Mouse (Mus musculus): ENCODE measurements around the gene Eng. TPM values are rescaled to one million over a fixed set of nuclear protein-coding genes. Genes with fewer than 3 reads are reported as not detected.

Eng gene
- total and polyA plus RNA-seq, 3 experiments = 0.08 to 0.47 (median 0.13) TPM

GRCm38 (mm10) chr2:32689420-32689819, 43.0 kb downstream of the Eng start:
- H3K79me2 ChIP-seq (replicated peaks; ENCODE audit: control insufficient read depth, extremely low read depth, insufficient read depth, poor library complexity, severe bottlenecking) = peaks cover 11% of the 10 kb centered on the region; the same call in 1 of the 2 replicates
- no peaks in the 10 kb centered on the region for H3K27me3 ChIP-seq (replicated peaks)
- in situ Hi-C loops (cut with MboI; ENCODE audit: low pct_ligation_motif_present, low pct_unique_long_range_greater_than_20kb, low sequenced_read_pairs) = no loop called here
- peak; percentile 95 for DNase-seq (ENCODE audit: extremely low read depth)
- no peak overlapping the region for H3K4me3 ChIP-seq (replicated peaks in 1 of 3; ENCODE audit: low read depth in 2 of 3, low read length in 2 of 3, poor library complexity in 1 of 3)
- H3K4me2 ChIP-seq (ENCODE audit: insufficient read depth, low read depth, poor library complexity, severe bottlenecking) = no peak overlapping the region
- H3K9me3 ChIP-seq (replicated peaks; ENCODE audit: low read length) = no peaks in the 10 kb centered on the region
- peak; percentile 98 for TF ChIP-seq MAZ (IDR thresholded peaks at IDR 0.05; ENCODE audit: low read depth, low read length)
- TF ChIP-seq E2F4 (IDR thresholded peaks at IDR 0.05; ENCODE audit: insufficient replicate concordance, low read depth, low read length) = no peak
- TF ChIP-seq RAD21 (IDR thresholded peaks at IDR 0.05; ENCODE audit: low read depth, low read length) = peak; percentile 93
- TF ChIP-seq UBTF (IDR thresholded peaks at IDR 0.05; ENCODE audit: low read depth, low read length) = no peak
- TF ChIP-seq CTCF (conservative IDR thresholded peaks at IDR 0.05 in 1 of 2, IDR thresholded peaks at IDR 0.05 in 1 of 2; ENCODE audit: low read depth in 2 of 2, low read length in 2 of 2) = peak; percentile 99 to 100
- no peak for TF ChIP-seq RCOR1 (conservative IDR thresholded peaks at IDR 0.05; ENCODE audit: low read depth, low read length)
- peak; percentile 99 for TF ChIP-seq SMC3 (IDR thresholded peaks at IDR 0.05; ENCODE audit: low read depth, low read length)
- no peak for TF ChIP-seq MXI1 (IDR thresholded peaks at IDR 0.05; ENCODE audit: low read depth, low read length)
- no peak for TF ChIP-seq ZMIZ1 (IDR thresholded peaks at IDR 0.05; ENCODE audit: low read depth, low read length)
- no peak for TF ChIP-seq ZKSCAN1 (IDR thresholded peaks at IDR 0.05; ENCODE audit: borderline replicate concordance, low read depth, low read length)
- 0 out of 2 replicates have a peak, but pooled peaks have one; percentile 20 for TF ChIP-seq JUND (conservative IDR thresholded peaks at IDR 0.05; ENCODE audit: low read depth, low read length)
- no peak for TF ChIP-seq GABPA (IDR thresholded peaks at IDR 0.05; ENCODE audit: insufficient replicate concordance, low read depth, low read length)
- TF ChIP-seq TBP (conservative IDR thresholded peaks at IDR 0.05; ENCODE audit: low read depth, low read length) = no peak
- no peak; the same call in 1 of the 2 replicates for TF ChIP-seq SIN3A (IDR thresholded peaks at IDR 0.05; ENCODE audit: low read length)
- TF ChIP-seq ZNF384 (IDR thresholded peaks at IDR 0.05; ENCODE audit: low read depth, low read length) = no peak; the same call in 1 of the 2 replicates
- peak; percentile 93; the same call in 1 of the 2 replicates for TF ChIP-seq NELFE (IDR thresholded peaks at IDR 0.05; ENCODE audit: low read depth, low read length)
- no peak for TF ChIP-seq MAX (IDR thresholded peaks at IDR 0.05; ENCODE audit: low read length)
- TF ChIP-seq ZC3H11A (IDR thresholded peaks at IDR 0.05; ENCODE audit: low read depth, low read length) = peak; percentile 82
- TF ChIP-seq IRF4 (IDR thresholded peaks at IDR 0.05; ENCODE audit: low read depth, low read length) = peak; percentile 38; the same call in 1 of the 2 replicates
- TF ChIP-seq CHD2 (IDR thresholded peaks at IDR 0.05; ENCODE audit: low read length) = no peak
- TF ChIP-seq MAFK (IDR thresholded peaks at IDR 0.05; ENCODE audit: insufficient replicate concordance, low read length) = no peak
- TF ChIP-seq HCFC1 (IDR thresholded peaks at IDR 0.05; ENCODE audit: low read depth, low read length) = no peak
- no peak for TF ChIP-seq KAT2A (IDR thresholded peaks at IDR 0.05; ENCODE audit: insufficient replicate concordance, low read length)
- TF ChIP-seq TCF12 (IDR thresholded peaks at IDR 0.05; ENCODE audit: low read depth, low read length) = no peak
- no peak for TF ChIP-seq EP300 (IDR thresholded peaks at IDR 0.05; ENCODE audit: low read length)
- dilution Hi-C loops (cut with MboI; ENCODE audit: extremely low pct_ligation_motif_present, extremely low pct_unique_long_range_greater_than_20kb, low sequenced_read_pairs) = no loop called here
- H3K27ac ChIP-seq (ENCODE audit: insufficient read depth, low read depth) = no peak overlapping the region
- peaks cover 11 to 29% of the 10 kb centered on the region in 2 experiments for H3K4me1 ChIP-seq (ENCODE audit: control insufficient read depth in 1 of 2, insufficient read depth in 2 of 2)
- H3K9ac ChIP-seq (ENCODE audit: insufficient read depth, low read depth) = no peak overlapping the region
- H3K36me3 ChIP-seq (replicated peaks in 1 of 2; ENCODE audit: control insufficient read depth in 1 of 2, insufficient read depth in 1 of 2, low read length in 1 of 2) = peaks cover 48 to 70% of the 10 kb centered on the region in 2 experiments
